11 mouse cellular contexts compared by ENCODE assay signal in genomic region chr9:60714191-60714590, GRCm38 (mm10). TPM values are rescaled to one million over a fixed set of nuclear protein-coding genes. Genes with fewer than 3 reads are reported as not detected.
DNase-seq lines count a peak whose midpoint lies in the region; ATAC-seq and TF ChIP-seq lines count a peak whose summit lies in the region.
"Had no signal": no experiment of that assay in that cellular context is flagged by ENCODE, and none has a peak within 500 bp of the region (broad histone marks: within the 10 kb centered on the region; RNA-seq: fewer than 3 reads in every experiment).

No protein-coding gene starts in this region.

- TF ChIP-seq POLR2A in cortical plate, adult 2 months (IDR thresholded peaks at IDR 0.05; ENCODE audit: extremely low read depth, insufficient read depth, low read length), result no peak

- peaks cover 18% of the 10 kb centered on the region for H3K4me1 ChIP-seq in limb, embryonic 13.5 days
- H3K4me1 ChIP-seq in limb, embryonic 10.5 days, result peaks cover 17% of the 10 kb centered on the region
- no peaks in the 10 kb centered on the region; the same call in 1 of the 2 replicates for H3K4me1 ChIP-seq in cortical plate, adult 2 months (ENCODE audit: control insufficient read depth, insufficient read depth, low read length)
- H3K4me1 ChIP-seq in neural tube, embryonic 13.5 days (replicated peaks), result peaks cover 30% of the 10 kb centered on the region
- H3K4me1 ChIP-seq: liver, embryonic 13.5 days had no signal

- 0 out of 2 replicates have a peak, but pooled peaks cover 3% of the 10 kb centered on the region for H3K36me3 ChIP-seq in limb, embryonic 13.5 days
- H3K36me3 ChIP-seq in limb, embryonic 10.5 days, result no peaks in the 10 kb centered on the region
- no peaks in the 10 kb centered on the region for H3K36me3 ChIP-seq in neural tube, embryonic 13.5 days
- H3K36me3 ChIP-seq: heart, embryonic 13.5 days; liver, embryonic 13.5 days had no signal

- peak overlapping the region; percentile 94; the same call in 1 of the 2 replicates for H3K4me2 ChIP-seq in limb, embryonic 13.5 days (replicated peaks)
- peak overlapping the region; percentile 95 for H3K4me2 ChIP-seq in neural tube, embryonic 13.5 days
- H3K4me2 ChIP-seq: liver, embryonic 13.5 days had no signal

- peaks cover 23% of the 10 kb centered on the region for H3K27me3 ChIP-seq in limb, embryonic 13.5 days
- H3K27me3 ChIP-seq in limb, embryonic 10.5 days (ENCODE audit: low read depth, poor library complexity, severe bottlenecking), result peaks cover 35% of the 10 kb centered on the region
- H3K27me3 ChIP-seq in neural tube, embryonic 13.5 days, result peaks cover 7% of the 10 kb centered on the region

- no peaks in the 10 kb centered on the region for H3K9me3 ChIP-seq in limb, embryonic 13.5 days
- H3K9me3 ChIP-seq in limb, embryonic 10.5 days (replicated peaks), result no peaks in the 10 kb centered on the region
- no peaks in the 10 kb centered on the region for H3K9me3 ChIP-seq in neural tube, embryonic 13.5 days
- H3K9me3 ChIP-seq: heart, embryonic 13.5 days; liver, embryonic 13.5 days had no signal

- no peak for ATAC-seq in limb, embryonic 13.5 days (ENCODE audit: low FRiP score, low read depth)
- no peak for ATAC-seq in neural tube, embryonic 13.5 days (ENCODE audit: low read depth)
- ATAC-seq in megakaryocyte progenitor cell, adult 5-6 weeks (replicated peaks; ENCODE audit: poor library complexity), result no peak

- H3K27ac ChIP-seq in limb, embryonic 13.5 days, result no peak overlapping the region
- no peak overlapping the region for H3K27ac ChIP-seq in limb, embryonic 10.5 days
- H3K27ac ChIP-seq in cortical plate, adult 2 months (ENCODE audit: insufficient read depth, low read length), result peak overlapping the region; percentile 99
- no peak overlapping the region for H3K27ac ChIP-seq in neural tube, embryonic 13.5 days (replicated peaks)
- H3K27ac ChIP-seq: heart, embryonic 13.5 days; liver, embryonic 13.5 days had no signal

- no peak overlapping the region for H3K4me3 ChIP-seq in limb, embryonic 13.5 days
- H3K4me3 ChIP-seq in limb, embryonic 10.5 days, result no peak overlapping the region
- peak overlapping the region; percentile 87 for H3K4me3 ChIP-seq in cortical plate, adult 2 months (ENCODE audit: insufficient read depth, low read length)
- no peak overlapping the region; the same call in 1 of the 2 replicates for H3K4me3 ChIP-seq in neural tube, embryonic 13.5 days
- H3K4me3 ChIP-seq: liver, embryonic 13.5 days had no signal

- no peak for TF ChIP-seq CTCF in cortical plate, adult 2 months (IDR thresholded peaks at IDR 0.05; ENCODE audit: extremely low read depth, insufficient read depth, low read length)

- H3K9ac ChIP-seq in limb, embryonic 13.5 days, result no peak overlapping the region
- H3K9ac ChIP-seq in neural tube, embryonic 13.5 days, result 0 out of 2 replicates have a peak overlapping the region, but pooled peaks have one; percentile 88
- H3K9ac ChIP-seq: liver, embryonic 13.5 days had no signal

- intact Hi-C loops in gastrocnemius, postnatal 36 days (cut with DNase I), result no loop called here

- 93% methylated on average over 6 of the region's 6 CpGs for WGBS in limb, embryonic 13.5 days
- WGBS in limb, embryonic 10.5 days, result 89% methylated on average over 6 of the region's 6 CpGs
- WGBS in neural tube, embryonic 13.5 days, result 79% methylated on average over 6 of the region's 6 CpGs

- peak; percentile 44 for DNase-seq in gastrocnemius, postnatal 10 days
- no peak for DNase-seq in gastrocnemius, postnatal 36 days
- no peak for DNase-seq in limb, embryonic 10.5 days (ENCODE audit: low spot score)
- no peak for DNase-seq in ovary, adult 18-20 months (ENCODE audit: low spot score)
- DNase-seq: liver, embryonic 13.5 days; thymus, adult 18-20 months had no signal

RNA-seq across cellular contexts. Expression of gene Larp6, which starts 1.4 kb away (rescaled TPM):
- total RNA-seq in gastrocnemius, postnatal 10 days (2021), result 1 to 10 TPM; 2.2 to 2.9 TPM
- total RNA-seq in gastrocnemius, postnatal 36 days (2021), result 1 to 10 TPM; 1.1 to 1.3 TPM
- polyA plus RNA-seq in limb, embryonic 13.5 days (2015; fragmentation: Nextera tagmentation; extraction: Ambion mirVana), result 3.4 and 3.5 TPM in 2 replicates
- 0.33 and 1.0 TPM in 2 replicates for polyA plus RNA-seq in limb, embryonic 10.5 days (2016; fragmentation: Nextera tagmentation; extraction: Ambion mirVana)
- polyA plus RNA-seq in cortical plate, adult 2 months (2012; rRNA removed), result 35.8 and 37.0 TPM in 2 replicates
- 10.6 and 11.9 TPM in 2 replicates for polyA plus RNA-seq in neural tube, embryonic 13.5 days (2015; fragmentation: Nextera tagmentation; extraction: Ambion mirVana)
- total RNA-seq in megakaryocyte progenitor cell, adult 5-6 weeks (2015), result not detected in 2 replicates
- not detected in 2 replicates for total RNA-seq in megakaryocyte progenitor cell, adult 5-6 weeks (2017)

RNA-seq across cellular contexts. Expression of gene Lrrc49, which starts 26.2 kb away (rescaled TPM):
- total RNA-seq in gastrocnemius, postnatal 10 days (2021), result 1 to 10 TPM; 4.7 to 5.1 TPM
- 1 to 10 TPM; 2.1 to 2.6 TPM for total RNA-seq in gastrocnemius, postnatal 36 days (2021)
- polyA plus RNA-seq in limb, embryonic 13.5 days (2015; fragmentation: Nextera tagmentation; extraction: Ambion mirVana), result 16.5 and 16.9 TPM in 2 replicates
- 20.9 and 21.7 TPM in 2 replicates for polyA plus RNA-seq in limb, embryonic 10.5 days (2016; fragmentation: Nextera tagmentation; extraction: Ambion mirVana)
- 70.3 and 73.5 TPM in 2 replicates for polyA plus RNA-seq in cortical plate, adult 2 months (2012; rRNA removed)
- 67.9 and 68.2 TPM in 2 replicates for polyA plus RNA-seq in neural tube, embryonic 13.5 days (2015; fragmentation: Nextera tagmentation; extraction: Ambion mirVana)
- 4.2 and 6.8 TPM in 2 replicates for total RNA-seq in megakaryocyte progenitor cell, adult 5-6 weeks (2015)
- 4.4 and 7.0 TPM in 2 replicates for total RNA-seq in megakaryocyte progenitor cell, adult 5-6 weeks (2017)
